Mouse (Mus musculus): ENCODE measurements around the gene Ephx4.

- TF ChIP-seq CTCF (IDR thresholded peaks at IDR 0.05; ENCODE audit: control insufficient read depth, insufficient read depth, insufficient replicate concordance, low read depth, low read length) (no peak), POLR2A (IDR thresholded peaks at IDR 0.05; ENCODE audit: control insufficient read depth, low read depth, low read length) (no peak)
Measured at GRCm38 (mm10) chr5:107434001-107434400, 31.5 kb downstream of the Ephx4 start.

All from testis, adult 2 months (tissue).